8 mouse cellular contexts compared by ENCODE assay signal in genomic region chr2:3474361-3474805, GRCm38 (mm10). TPM values are rescaled to one million over a fixed set of nuclear protein-coding genes. Genes with fewer than 3 reads are reported as not detected.
A peak's percentile ranks its signal among the peaks of the same experiment; 100 is the strongest.
DNase-seq lines count a peak whose midpoint lies in the region; ATAC-seq and TF ChIP-seq lines count a peak whose summit lies in the region.

No protein-coding gene starts in this region.

- H3K27me3 ChIP-seq in embryonic facial prominence, embryonic 12.5 days = no peaks in the 10 kb centered on the region
- no peaks in the 10 kb centered on the region for H3K27me3 ChIP-seq in heart, adult 2 months (ENCODE audit: control insufficient read depth, insufficient read depth, low read length)
- no peaks in the 10 kb centered on the region for H3K27me3 ChIP-seq in limb, embryonic 15.5 days
- no peaks in the 10 kb centered on the region for H3K27me3 ChIP-seq in midbrain, postnatal 0 days (ENCODE audit: insufficient read depth, low read length)
- H3K27me3 ChIP-seq in stomach, embryonic 14.5 days (ENCODE audit: control insufficient read depth, insufficient read depth, low read length) = no peaks in the 10 kb centered on the region

- intact Hi-C loops in heart, adult 2 months (cut with DNase I) = loop anchor here (2.0 to 5.0 kb wide), 2 partner anchors 38 to 52 kb away; partner anchors contain the start of genes Cdnf, Dclre1c, Gm45902 and Hspa14

- H3K4me3 ChIP-seq in embryonic facial prominence, embryonic 12.5 days = peak overlapping the region; percentile 90
- H3K4me3 ChIP-seq in heart, adult 2 months = peak overlapping the region; percentile 77
- H3K4me3 ChIP-seq in limb, embryonic 15.5 days = peak overlapping the region; percentile 99
- peak overlapping the region; percentile 97 for H3K4me3 ChIP-seq in midbrain, postnatal 0 days (ENCODE audit: low read depth, low read length)
- H3K4me3 ChIP-seq in stomach, embryonic 14.5 days (ENCODE audit: low read depth, low read length) = peak overlapping the region; percentile 95

- H3K36me3 ChIP-seq in embryonic facial prominence, embryonic 12.5 days = peaks cover 4% of the 10 kb centered on the region; the same call in 1 of the 2 replicates
- H3K36me3 ChIP-seq in heart, adult 2 months (ENCODE audit: control insufficient read depth, insufficient read depth, low read length) = no peaks in the 10 kb centered on the region; the same call in 1 of the 2 replicates
- 0 out of 2 replicates have a peak, but pooled peaks cover 8% of the 10 kb centered on the region for H3K36me3 ChIP-seq in limb, embryonic 15.5 days
- no peaks in the 10 kb centered on the region; the same call in 1 of the 2 replicates for H3K36me3 ChIP-seq in midbrain, postnatal 0 days (ENCODE audit: insufficient read depth, low read length)
- no peaks in the 10 kb centered on the region for H3K36me3 ChIP-seq in stomach, embryonic 14.5 days (ENCODE audit: control insufficient read depth, insufficient read depth, low read length)

- H3K79me2 ChIP-seq in heart, adult 2 months (replicated peaks; ENCODE audit: control insufficient read depth, insufficient read depth, low read length) = no peaks in the 10 kb centered on the region

- H3K9ac ChIP-seq in embryonic facial prominence, embryonic 12.5 days = peak overlapping the region; percentile 82
- peak overlapping the region; percentile 66 for H3K9ac ChIP-seq in heart, adult 2 months (ENCODE audit: low read depth, low read length)
- H3K9ac ChIP-seq in limb, embryonic 15.5 days = peak overlapping the region; percentile 73
- H3K9ac ChIP-seq in midbrain, postnatal 0 days (replicated peaks; ENCODE audit: low read length, poor library complexity, severe bottlenecking) = peak overlapping the region; percentile 68
- peak overlapping the region; percentile 67 for H3K9ac ChIP-seq in stomach, embryonic 14.5 days (replicated peaks; ENCODE audit: low read depth, low read length)

- WGBS in embryonic facial prominence, embryonic 12.5 days = under 1% methylated on average over 46 of the region's 46 CpGs
- WGBS in heart, adult 2 months = under 1% methylated on average over 46 of the region's 46 CpGs
- 1% methylated on average over 45 of the region's 46 CpGs for WGBS in limb, embryonic 15.5 days
- under 1% methylated on average over 45 of the region's 46 CpGs for WGBS in midbrain, postnatal 0 days
- under 1% methylated on average over 46 of the region's 46 CpGs for WGBS in stomach, embryonic 14.5 days

- TF ChIP-seq POLR2A in heart, adult 2 months (IDR thresholded peaks at IDR 0.05; ENCODE audit: insufficient read depth, low read depth, low read length) = no peak

- peak; percentile 73 for DNase-seq in 416B (ENCODE audit: low read depth)
- DNase-seq in adrenal gland, postnatal 36 days = peak; percentile 76 to 81
- peak; percentile 60 to 68 for DNase-seq in heart, adult 2 months
- DNase-seq in kidney, adult 8-10 months = peak; percentile 48 to 55
- DNase-seq in midbrain, postnatal 0 days (ENCODE audit: low spot score) = peak; percentile 67

- no peak for TF ChIP-seq EP300 in heart, adult 2 months (IDR thresholded peaks at IDR 0.05; ENCODE audit: insufficient read depth, low read depth, low read length)

- TF ChIP-seq CTCF in heart, adult 2 months (IDR thresholded peaks at IDR 0.05) = no peak
- no peak for TF ChIP-seq CTCF in midbrain, postnatal 0 days (IDR thresholded peaks at IDR 0.05)

- H3K4me1 ChIP-seq in embryonic facial prominence, embryonic 12.5 days = peaks cover 10% of the 10 kb centered on the region
- H3K4me1 ChIP-seq in heart, adult 2 months (ENCODE audit: control insufficient read depth, insufficient read depth, low read length) = peaks cover 2% of the 10 kb centered on the region
- H3K4me1 ChIP-seq in limb, embryonic 15.5 days = peaks cover 11% of the 10 kb centered on the region
- H3K4me1 ChIP-seq in midbrain, postnatal 0 days (ENCODE audit: insufficient read depth, low read length) = no peaks in the 10 kb centered on the region
- peaks cover 4% of the 10 kb centered on the region; the same call in 1 of the 2 replicates for H3K4me1 ChIP-seq in stomach, embryonic 14.5 days (ENCODE audit: control insufficient read depth, insufficient read depth, low read length)

- peak overlapping the region; percentile 95 for H3K27ac ChIP-seq in embryonic facial prominence, embryonic 12.5 days
- H3K27ac ChIP-seq in heart, adult 2 months = peak overlapping the region; percentile 20
- H3K27ac ChIP-seq in limb, embryonic 15.5 days = peak overlapping the region; percentile 91
- H3K27ac ChIP-seq in midbrain, postnatal 0 days (ENCODE audit: low read depth, low read length) = peak overlapping the region; percentile 78
- peak overlapping the region; percentile 93 for H3K27ac ChIP-seq in stomach, embryonic 14.5 days (ENCODE audit: low read length)

- H3K9me3 ChIP-seq in embryonic facial prominence, embryonic 12.5 days = no peaks in the 10 kb centered on the region
- no peaks in the 10 kb centered on the region for H3K9me3 ChIP-seq in limb, embryonic 15.5 days
- no peaks in the 10 kb centered on the region for H3K9me3 ChIP-seq in midbrain, postnatal 0 days (ENCODE audit: low read length)
- no peaks in the 10 kb centered on the region for H3K9me3 ChIP-seq in stomach, embryonic 14.5 days (ENCODE audit: control insufficient read depth, low read depth, low read length)

- peak overlapping the region; percentile 68 for H3K4me2 ChIP-seq in embryonic facial prominence, embryonic 12.5 days (replicated peaks)
- peak overlapping the region; percentile 74 for H3K4me2 ChIP-seq in limb, embryonic 15.5 days
- peak overlapping the region; percentile 79 for H3K4me2 ChIP-seq in midbrain, postnatal 0 days (ENCODE audit: low read depth, low read length, poor library complexity, severe bottlenecking)
- peak overlapping the region; percentile 58 for H3K4me2 ChIP-seq in stomach, embryonic 14.5 days (replicated peaks; ENCODE audit: low read depth, low read length)

- peak; percentile 73 for ATAC-seq in embryonic facial prominence, embryonic 12.5 days (ENCODE audit: insufficient number of reproducible peaks, insufficient read depth, low FRiP score, low TSS enrichment)
- peak; percentile 75 for ATAC-seq in limb, embryonic 15.5 days (ENCODE audit: insufficient number of reproducible peaks, low FRiP score, low TSS enrichment, low read depth)
- peak; percentile 80 for ATAC-seq in midbrain, postnatal 0 days (ENCODE audit: low FRiP score)
- peak; percentile 78 for ATAC-seq in stomach, embryonic 14.5 days (ENCODE audit: insufficient number of reproducible peaks, insufficient read depth, low FRiP score, low read depth)

RNA-seq across cellular contexts. Expression of gene Suv39h2, which starts 0.4 kb away (rescaled TPM):
- total RNA-seq in adrenal gland, postnatal 36 days (2021) = 1 to 10 TPM; 1.8 to 2.5 TPM
- 28.5 and 31.2 TPM in 2 replicates for polyA plus RNA-seq in embryonic facial prominence, embryonic 12.5 days (2016; fragmentation: Nextera tagmentation; extraction: Ambion mirVana)
- total RNA-seq in heart, adult 2 months (2021) = under 1 TPM; 0.50 to 0.96 TPM
- 0.23 and 0.73 TPM in 2 replicates for polyA plus RNA-seq in heart, adult 2 months (2012; rRNA removed)
- polyA plus RNA-seq in limb, embryonic 15.5 days (2015; fragmentation: Nextera tagmentation; extraction: Ambion mirVana) = 8.9 and 12.5 TPM in 2 replicates
- total RNA-seq in midbrain, postnatal 0 days (2014; rRNA removed) = 5.6 and 6.7 TPM in 2 replicates
- polyA plus RNA-seq in midbrain, postnatal 0 days (2015; fragmentation: Nextera tagmentation; extraction: Ambion mirVana) = 4.8 and 4.9 TPM in 2 replicates
- 16.8 and 17.9 TPM in 2 replicates for polyA plus RNA-seq in stomach, embryonic 14.5 days (2014; fragmentation: Nextera tagmentation; extraction: Ambion mirVana)

RNA-seq across cellular contexts. Expression of gene Gm45902, which starts 38.2 kb away (rescaled TPM):
- 1 to 10 TPM; 2.3 to 2.8 TPM for total RNA-seq in adrenal gland, postnatal 36 days (2021)
- 8.2 and 9.3 TPM in 2 replicates for polyA plus RNA-seq in embryonic facial prominence, embryonic 12.5 days (2016; fragmentation: Nextera tagmentation; extraction: Ambion mirVana)
- total RNA-seq in heart, adult 2 months (2021) = 1 to 10 TPM in 1 of 2 experiments, under 1 TPM in 1; 0.91 to 1.0 TPM
- polyA plus RNA-seq in heart, adult 2 months (2012; rRNA removed) = 0.61 and 1.2 TPM in 2 replicates
- polyA plus RNA-seq in limb, embryonic 15.5 days (2015; fragmentation: Nextera tagmentation; extraction: Ambion mirVana) = 3.4 and 3.5 TPM in 2 replicates
- total RNA-seq in midbrain, postnatal 0 days (2014; rRNA removed) = 10.6 TPM in 2 replicates
- 4.8 and 5.2 TPM in 2 replicates for polyA plus RNA-seq in midbrain, postnatal 0 days (2015; fragmentation: Nextera tagmentation; extraction: Ambion mirVana)
- 4.8 and 6.8 TPM in 2 replicates for polyA plus RNA-seq in stomach, embryonic 14.5 days (2014; fragmentation: Nextera tagmentation; extraction: Ambion mirVana)

RNA-seq across cellular contexts. Expression of gene Hspa14, which starts 38.2 kb away (rescaled TPM):
- 10 to 100 TPM; 35.4 to 43.6 TPM for total RNA-seq in adrenal gland, postnatal 36 days (2021)
- 104 and 105 TPM in 2 replicates for polyA plus RNA-seq in embryonic facial prominence, embryonic 12.5 days (2016; fragmentation: Nextera tagmentation; extraction: Ambion mirVana)
- total RNA-seq in heart, adult 2 months (2021) = 10 to 100 TPM; 21.5 to 22.7 TPM
- polyA plus RNA-seq in heart, adult 2 months (2012; rRNA removed) = 16.9 and 21.5 TPM in 2 replicates
- 87.9 and 89.1 TPM in 2 replicates for polyA plus RNA-seq in limb, embryonic 15.5 days (2015; fragmentation: Nextera tagmentation; extraction: Ambion mirVana)
- total RNA-seq in midbrain, postnatal 0 days (2014; rRNA removed) = 45.1 and 47.2 TPM in 2 replicates
- polyA plus RNA-seq in midbrain, postnatal 0 days (2015; fragmentation: Nextera tagmentation; extraction: Ambion mirVana) = 42.7 and 45.8 TPM in 2 replicates
- polyA plus RNA-seq in stomach, embryonic 14.5 days (2014; fragmentation: Nextera tagmentation; extraction: Ambion mirVana) = 103 TPM in 2 replicates

RNA-seq across cellular contexts. Expression of gene Cdnf, which starts 38.4 kb away (rescaled TPM):
- total RNA-seq in adrenal gland, postnatal 36 days (2021) = 1 to 10 TPM; 3.4 to 4.3 TPM
- 0.05 and 0.11 TPM in 2 replicates for polyA plus RNA-seq in embryonic facial prominence, embryonic 12.5 days (2016; fragmentation: Nextera tagmentation; extraction: Ambion mirVana)
- 10 to 100 TPM; 22.1 to 30.8 TPM for total RNA-seq in heart, adult 2 months (2021)
- polyA plus RNA-seq in heart, adult 2 months (2012; rRNA removed) = 7.0 and 15.3 TPM in 2 replicates
- 0.21 and 0.23 TPM in 2 replicates for polyA plus RNA-seq in limb, embryonic 15.5 days (2015; fragmentation: Nextera tagmentation; extraction: Ambion mirVana)
- 0.47 and 0.55 TPM in 2 replicates for total RNA-seq in midbrain, postnatal 0 days (2014; rRNA removed)
- 0.23 and 0.58 TPM in 2 replicates for polyA plus RNA-seq in midbrain, postnatal 0 days (2015; fragmentation: Nextera tagmentation; extraction: Ambion mirVana)
- polyA plus RNA-seq in stomach, embryonic 14.5 days (2014; fragmentation: Nextera tagmentation; extraction: Ambion mirVana) = 0.10 and 0.62 TPM in 2 replicates

RNA-seq across cellular contexts. Expression of gene Dclre1c, which starts 50.5 kb away (rescaled TPM):
- 1 to 10 TPM; 7.0 to 9.1 TPM for total RNA-seq in adrenal gland, postnatal 36 days (2021)
- 7.1 and 7.6 TPM in 2 replicates for polyA plus RNA-seq in embryonic facial prominence, embryonic 12.5 days (2016; fragmentation: Nextera tagmentation; extraction: Ambion mirVana)
- total RNA-seq in heart, adult 2 months (2021) = 1 to 10 TPM; 2.1 to 2.7 TPM
- polyA plus RNA-seq in heart, adult 2 months (2012; rRNA removed) = 2.1 and 5.1 TPM in 2 replicates
- 7.5 and 8.5 TPM in 2 replicates for polyA plus RNA-seq in limb, embryonic 15.5 days (2015; fragmentation: Nextera tagmentation; extraction: Ambion mirVana)
- total RNA-seq in midbrain, postnatal 0 days (2014; rRNA removed) = 6.6 and 9.4 TPM in 2 replicates
- polyA plus RNA-seq in midbrain, postnatal 0 days (2015; fragmentation: Nextera tagmentation; extraction: Ambion mirVana) = 6.3 and 6.8 TPM in 2 replicates
- 6.4 and 9.6 TPM in 2 replicates for polyA plus RNA-seq in stomach, embryonic 14.5 days (2014; fragmentation: Nextera tagmentation; extraction: Ambion mirVana)

Comparison
In these comparisons a context has a peak if more than half of its experiments do, and no peak if none do; other contexts are left out.
1. Peak in every context shown above with its lines: DNase-seq, ATAC-seq, H3K4me3 ChIP-seq and H3K27ac ChIP-seq.
2. H3K27ac ChIP-seq: peak in every context shown above with its lines; median percentile 95 in embryonic facial prominence, embryonic 12.5 days; 93 in stomach, embryonic 14.5 days; 91 in limb, embryonic 15.5 days; 78 in midbrain, postnatal 0 days; 20 in heart, adult 2 months.